Mouse (Mus musculus) lung, embryonic 16.5 days (tissue): ENCODE results near the gene Coq3. TPM values are rescaled to one million over a fixed set of nuclear protein-coding genes. Genes with fewer than 3 reads are reported as not detected.
A peak's percentile ranks its signal among the peaks of the same experiment; 100 is the strongest.

Experiments
- ATAC-seq: fragments of 200-750 bp; cut with Nextera tagmentation; 2 replicates; pipeline ENCODE4 v1.8.0; 2017; ENCODE audit warnings: low read depth, mild to moderate bottlenecking, moderate library complexity
- H3K27ac ChIP-seq: fragments of 300-500 bp; sonication (generic); 2 replicates; pipeline ENCODE4 v1.5.1; 2014; ENCODE audit warnings: mild to moderate bottlenecking, control low read depth, low read length
- H3K27me3 ChIP-seq: fragments of 300-500 bp; sonication (generic); 2 replicates; pipeline ENCODE4 v1.6.1; 2014; ENCODE audit warnings: low read depth, low read length, mixed read lengths; ENCODE audit not compliant: control insufficient read depth, insufficient read depth
- H3K36me3 ChIP-seq: fragments of 300-500 bp; sonication (generic); 2 replicates; pipeline ENCODE4 v1.6.1; 2014; ENCODE audit warnings: low read length; ENCODE audit not compliant: control insufficient read depth, insufficient read depth
- H3K4me1 ChIP-seq: fragments of 300-500 bp; sonication (generic); replicated peaks from 2 replicates; pipeline ENCODE4 v1.6.1; 2014; ENCODE audit warnings: low read length, mixed read lengths; ENCODE audit not compliant: control insufficient read depth, insufficient read depth
- H3K4me2 ChIP-seq: fragments of 300-500 bp; sonication (generic); 2 replicates; pipeline ENCODE4 v1.6.1; 2014; ENCODE audit warnings: low read depth, low read length, control low read depth
- H3K4me3 ChIP-seq: fragments of 300-500 bp; sonication (generic); 2 replicates; pipeline ENCODE4 v1.5.1; 2014; ENCODE audit warnings: mild to moderate bottlenecking, low read length, control low read depth
- H3K9ac ChIP-seq: fragments of 300-500 bp; sonication (generic); 2 replicates; pipeline ENCODE4 v1.6.1; 2014; ENCODE audit warnings: low read length, control low read depth
- H3K9me3 ChIP-seq: fragments of 300-500 bp; sonication (generic); 2 replicates; pipeline ENCODE4 v1.6.1; 2016; ENCODE audit warnings: low read length; ENCODE audit not compliant: control insufficient read depth
- WGBS: fragments of 180-500 bp; shearing (Covaris S2); extraction: QIAGEN DNeasy Blood & Tissue Kit; methylation state at CpG from one replicate; pipeline ENCODE4 v1.1.7; 2014; 5-methylcytosine and 5-hydroxymethylcytosine counted together
- polyA plus RNA-seq: library from polyadenylated mRNA; unstranded; fragments of >200 nt; fragmentation: Nextera tagmentation; extraction: Ambion mirVana; gene quantifications from 2 replicates; pipeline ENCODE4 v1.2.1, GENCODE M21; 2015

Coq3 gene
- 14.2 and 15.2 TPM in 2 replicates for polyA plus RNA-seq

DNA sequence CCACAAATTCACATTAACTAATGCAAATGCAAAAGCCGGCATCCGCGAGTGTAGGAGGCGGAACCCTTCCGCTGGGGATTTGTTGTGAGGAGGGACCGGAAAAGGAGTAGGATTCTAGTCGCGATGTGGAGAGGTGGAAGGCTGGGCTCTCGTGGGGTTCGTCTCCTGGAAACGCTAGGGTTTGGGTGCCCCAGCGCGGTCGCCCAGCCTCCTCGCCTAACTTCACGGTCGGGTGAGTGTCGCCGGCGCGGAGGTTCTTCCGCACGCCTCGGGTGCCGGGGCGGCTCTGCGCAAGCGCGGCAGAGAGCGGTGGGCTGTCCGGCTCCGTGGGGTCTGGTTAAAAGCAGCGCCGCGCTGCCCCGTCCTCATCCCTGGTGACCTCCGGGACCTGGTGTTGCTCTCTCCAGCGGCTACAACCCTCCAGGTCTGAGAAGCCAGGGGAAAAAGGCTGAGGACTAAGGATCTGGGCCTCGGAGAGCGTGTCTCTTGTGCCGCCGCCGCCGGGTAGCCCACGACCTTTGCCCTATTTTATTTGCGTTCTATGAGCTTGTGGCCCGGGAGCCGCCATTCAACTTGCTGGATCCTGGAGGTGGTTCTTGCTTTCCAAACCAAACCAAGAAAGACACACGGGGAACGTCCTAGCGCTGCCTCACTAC is at the start of gene Coq3:
Coq3 (plus strand) TSS at position 109 of the 656 bp plus-strand sequence.
- Histone ChIP-seq H3K27ac (peak within 1 kb of the TSS; percentile 94), H3K4me1 (peaks cover 7% of the 10 kb centered on the region; the same call in 1 of the 2 replicates), H3K4me3 (peak within 1 kb of the TSS; percentile 84), H3K9ac (peak within 1 kb of the TSS; percentile 87), H3K27me3 (no peaks in the 10 kb centered on the region), H3K4me2 (peak within 1 kb of the TSS; percentile 62), H3K9me3 (no peaks in the 10 kb centered on the region), H3K36me3 (0 out of 2 replicates have a peak, but pooled peaks cover 2% of the 10 kb centered on the region)
- peak; percentile 94 for ATAC-seq
- under 1% methylated on average over 51 of the region's 51 CpGs for WGBS

DNA sequence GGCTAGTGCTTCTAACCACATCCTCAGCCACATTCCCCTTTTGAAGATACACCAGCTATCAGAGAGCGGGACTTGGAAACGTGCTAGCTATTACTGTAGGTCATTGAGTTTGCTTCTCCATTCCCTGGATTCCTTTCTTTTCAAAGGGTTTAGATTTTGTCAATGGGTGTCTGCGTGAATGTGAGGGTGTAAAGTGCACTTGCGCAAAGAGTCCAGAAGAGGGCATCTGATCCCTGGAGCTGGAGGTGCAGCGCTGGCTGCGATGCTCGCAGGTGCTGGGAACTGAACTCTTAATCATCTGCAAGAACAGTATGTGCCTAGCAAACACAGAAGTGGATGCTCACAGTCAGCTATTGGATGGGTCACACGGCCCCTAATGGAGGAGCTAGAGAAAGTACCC is 46.6 kb upstream of the Coq3 start:
- ATAC-seq = no peak
- no peak overlapping the region for H3K4me2 ChIP-seq

DNA sequence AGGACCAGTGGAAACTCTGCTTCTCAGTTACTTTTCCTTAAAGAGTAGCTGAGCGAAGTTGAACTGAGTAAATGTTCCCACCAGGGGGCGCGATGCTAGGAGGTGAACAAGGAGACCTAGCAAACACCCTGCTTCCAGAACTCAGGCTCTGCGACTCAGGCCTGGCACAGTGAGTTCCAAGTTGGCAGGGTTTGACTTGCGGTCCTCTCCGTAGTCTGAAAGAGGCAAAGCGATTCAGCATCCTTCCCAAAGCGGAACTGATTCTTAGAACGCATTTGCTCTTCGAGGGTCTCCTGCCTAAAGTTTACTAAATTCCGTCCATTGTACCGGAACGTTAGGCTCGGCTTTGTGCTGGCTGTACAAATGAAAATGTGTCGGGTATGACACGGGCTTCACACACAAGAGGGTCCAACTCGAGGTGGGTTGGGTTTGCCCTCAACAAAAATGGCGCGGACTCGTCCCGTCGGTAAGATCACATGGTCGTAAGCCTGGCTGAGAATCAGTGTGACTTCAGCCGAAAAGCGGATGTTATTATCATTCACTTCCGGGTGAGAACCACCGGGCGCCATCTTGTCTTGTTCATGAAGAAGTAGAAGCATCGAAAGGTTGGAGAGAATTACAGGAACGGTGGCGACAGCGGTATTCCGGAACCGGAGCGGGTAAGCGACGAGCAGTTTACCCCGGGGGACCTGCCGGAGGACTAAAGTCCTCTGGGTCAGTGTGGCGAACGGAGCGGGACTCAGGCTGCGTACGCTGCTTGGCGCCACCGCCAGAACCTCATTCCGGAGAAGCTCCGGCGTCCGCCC is 31.8 kb upstream of the Coq3 start, which contains the start of gene Pnisr:
Pnisr (plus strand) TSS at position 103 of the 806 bp plus-strand sequence.
- no peaks in the 10 kb centered on the region for H3K9me3 ChIP-seq

More for the DNA sequence above, 46.6 kb upstream of the Coq3 start:
- no peak overlapping the region for H3K27ac ChIP-seq
- peaks cover 12% of the 10 kb centered on the region for H3K36me3 ChIP-seq
- H3K27me3 ChIP-seq = no peaks in the 10 kb centered on the region
- H3K4me1 ChIP-seq = no peaks in the 10 kb centered on the region
- 96% methylated on average over 8 of the region's 8 CpGs for WGBS
- no peak overlapping the region for H3K9ac ChIP-seq
- H3K9me3 ChIP-seq = no peaks in the 10 kb centered on the region
- no peak overlapping the region for H3K4me3 ChIP-seq

DNA sequence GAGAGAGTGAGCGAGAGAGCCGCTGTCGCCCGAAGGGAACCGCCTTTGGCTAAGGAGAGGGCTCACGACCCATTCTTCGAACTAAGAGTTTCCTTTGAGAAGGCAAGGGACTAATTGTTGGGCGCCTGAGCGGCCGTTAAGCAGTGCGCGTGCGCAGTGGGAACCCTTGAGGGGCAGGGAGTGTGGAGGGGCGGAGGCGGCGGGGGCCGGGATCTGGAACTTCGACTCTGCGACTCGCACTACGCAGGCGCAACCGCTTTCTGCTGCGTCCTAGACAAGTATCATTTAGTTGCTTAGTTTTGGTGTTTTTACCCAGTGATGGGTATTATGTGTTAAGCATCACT is 31.2 kb upstream of the Coq3 start:
- H3K9ac ChIP-seq = peak overlapping the region; percentile 90
- ATAC-seq = peak; percentile 89
- peak overlapping the region; percentile 97 for H3K27ac ChIP-seq
- peak overlapping the region; percentile 77 for H3K4me3 ChIP-seq
- peak overlapping the region; percentile 55 for H3K4me2 ChIP-seq
- 0% methylated on average over 24 of the region's 24 CpGs for WGBS
- no peaks in the 10 kb centered on the region for H3K27me3 ChIP-seq
- H3K4me1 ChIP-seq = peaks cover 11% of the 10 kb centered on the region
- no peaks in the 10 kb centered on the region for H3K36me3 ChIP-seq
- H3K9me3 ChIP-seq = no peaks in the 10 kb centered on the region

More for the DNA sequence above, 31.8 kb upstream of the Coq3 start, which contains the start of gene Pnisr:
- ATAC-seq = peak; percentile 98
- Histone ChIP-seq H3K4me2 (peak within 1 kb of the TSS; percentile 60), H3K36me3 (no peaks in the 10 kb centered on the region), H3K9ac (peak within 1 kb of the TSS; percentile 90), H3K27me3 (no peaks in the 10 kb centered on the region), H3K4me3 (peak within 1 kb of the TSS; percentile 77), H3K27ac (peak within 1 kb of the TSS; percentile 97), H3K4me1 (peaks cover 11% of the 10 kb centered on the region)
- WGBS = under 1% methylated on average over 50 of the region's 50 CpGs

DNA sequence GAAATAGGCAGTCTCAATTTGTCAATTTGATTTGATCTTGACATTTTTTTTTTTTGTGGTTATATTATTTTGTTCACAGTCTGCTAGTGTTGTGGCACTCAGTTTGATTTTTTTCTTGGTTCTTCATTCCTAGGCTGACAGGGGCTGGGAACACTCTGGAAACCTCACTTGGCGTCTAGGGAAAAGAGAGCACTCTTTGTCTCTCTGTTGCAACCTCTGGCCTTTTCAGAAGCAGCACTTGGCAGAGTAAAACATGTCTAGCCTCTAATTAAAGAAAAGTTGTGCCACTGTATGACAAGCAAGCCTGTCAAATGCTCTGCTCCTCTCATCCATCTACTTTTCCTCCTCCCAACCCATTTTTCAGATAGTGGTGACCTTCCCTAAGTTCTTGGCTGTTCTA is 22.0 kb upstream of the Coq3 start:
- WGBS = 68% methylated on average over 1 of the region's 1 CpGs

DNA sequence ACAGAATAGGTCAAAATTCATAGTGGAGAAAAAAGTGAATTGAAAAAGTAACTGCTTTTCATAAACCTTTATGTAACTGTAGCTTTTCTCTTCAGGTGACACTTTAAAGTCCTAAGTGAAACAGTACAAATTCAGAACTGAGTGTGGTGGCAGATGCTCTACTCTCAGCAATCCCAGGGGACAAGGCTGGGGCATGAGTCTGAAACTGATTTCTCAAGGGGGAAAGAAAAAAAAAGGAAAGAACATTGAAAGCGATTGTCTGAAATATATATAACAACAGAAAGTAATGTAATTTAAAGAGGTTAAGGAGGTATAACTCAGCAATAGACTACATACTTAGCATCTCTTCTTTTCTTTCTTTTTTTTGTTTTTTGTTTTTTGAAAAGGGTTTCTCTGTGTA is 14.2 kb upstream of the Coq3 start:
- 100% methylated on average over 1 of the region's 1 CpGs for whole genome bisulfite sequencing
- Histone ChIP-seq H3K4me1 (no peaks in the 10 kb centered on the region), H3K9me3 (no peaks in the 10 kb centered on the region), H3K4me3 (no peak overlapping the region), H3K4me2 (no peak overlapping the region), H3K27me3 (no peaks in the 10 kb centered on the region), H3K36me3 (peaks cover 36% of the 10 kb centered on the region), H3K27ac (no peak overlapping the region), H3K9ac (no peak overlapping the region)
- no peak for ATAC-seq

More for the DNA sequence above, 22.0 kb upstream of the Coq3 start:
- H3K9ac ChIP-seq = no peak overlapping the region
- no peaks in the 10 kb centered on the region for H3K27me3 ChIP-seq
- no peak overlapping the region for H3K27ac ChIP-seq
- H3K4me3 ChIP-seq = no peak overlapping the region
- no peak for ATAC-seq
- H3K4me2 ChIP-seq = no peak overlapping the region
- no peaks in the 10 kb centered on the region for H3K9me3 ChIP-seq
- H3K36me3 ChIP-seq = peaks cover 26% of the 10 kb centered on the region
- H3K4me1 ChIP-seq = no peaks in the 10 kb centered on the region

DNA sequence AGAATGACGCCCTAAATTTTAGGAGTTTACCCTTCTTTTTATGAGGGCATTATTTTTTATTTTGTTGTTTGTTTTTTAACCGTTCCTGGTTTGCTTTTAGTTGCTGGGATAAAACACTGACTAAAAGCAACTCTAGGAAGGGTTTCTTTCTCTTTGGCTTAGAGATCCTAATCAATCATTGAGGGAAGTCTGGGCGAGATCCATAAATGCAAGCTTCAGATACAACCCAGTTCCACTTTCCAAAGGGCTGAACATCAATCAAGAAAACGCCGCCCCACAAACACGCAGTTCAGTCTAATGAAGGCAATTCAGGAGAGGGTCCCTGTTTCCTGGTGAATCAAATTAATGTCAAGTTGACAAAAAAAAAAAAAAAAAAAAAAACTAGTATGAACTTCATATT is 697 bp upstream of the Coq3 start:
- no peak for ATAC-seq
- H3K27me3 ChIP-seq = no peaks in the 10 kb centered on the region
- H3K9ac ChIP-seq = no peak overlapping the region
- H3K4me2 ChIP-seq = peak overlapping the region; percentile 62
- H3K4me1 ChIP-seq = peaks cover 7% of the 10 kb centered on the region; the same call in 1 of the 2 replicates
- H3K36me3 ChIP-seq = peaks cover 9% of the 10 kb centered on the region
- no peak overlapping the region for H3K27ac ChIP-seq
- no peaks in the 10 kb centered on the region for H3K9me3 ChIP-seq
- H3K4me3 ChIP-seq = peak overlapping the region; percentile 84
- 15% methylated on average over 6 of the region's 6 CpGs for WGBS

DNA sequence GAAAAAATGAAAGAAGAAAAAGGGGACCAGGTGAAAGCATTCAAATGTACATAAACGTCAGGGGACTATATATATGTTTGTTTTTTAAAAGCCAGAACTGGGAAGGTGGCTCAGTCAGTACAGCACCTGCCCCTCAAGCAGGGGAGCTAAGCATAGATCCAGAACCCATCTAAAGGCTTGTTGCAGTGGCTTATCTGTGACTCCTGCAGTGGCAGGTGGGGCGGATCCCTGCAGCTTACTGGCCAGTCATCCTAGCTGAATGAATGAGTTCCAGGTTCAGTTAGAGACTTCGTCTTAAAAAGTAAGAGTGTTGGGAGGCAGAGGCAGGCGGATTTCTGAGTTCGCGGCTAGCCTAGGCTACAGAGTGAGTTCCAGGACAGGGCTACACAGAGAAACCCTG is 3.3 kb downstream of the Coq3 start:
- WGBS = 90% methylated on average over 6 of the region's 6 CpGs
- Histone ChIP-seq H3K9me3 (no peaks in the 10 kb centered on the region), H3K9ac (no peak overlapping the region), H3K36me3 (no peaks in the 10 kb centered on the region), H3K27me3 (no peaks in the 10 kb centered on the region), H3K4me2 (no peak overlapping the region), H3K4me1 (peaks cover 7% of the 10 kb centered on the region; the same call in 1 of the 2 replicates), H3K27ac (no peak overlapping the region), H3K4me3 (no peak overlapping the region)
- no peak for ATAC-seq

DNA sequence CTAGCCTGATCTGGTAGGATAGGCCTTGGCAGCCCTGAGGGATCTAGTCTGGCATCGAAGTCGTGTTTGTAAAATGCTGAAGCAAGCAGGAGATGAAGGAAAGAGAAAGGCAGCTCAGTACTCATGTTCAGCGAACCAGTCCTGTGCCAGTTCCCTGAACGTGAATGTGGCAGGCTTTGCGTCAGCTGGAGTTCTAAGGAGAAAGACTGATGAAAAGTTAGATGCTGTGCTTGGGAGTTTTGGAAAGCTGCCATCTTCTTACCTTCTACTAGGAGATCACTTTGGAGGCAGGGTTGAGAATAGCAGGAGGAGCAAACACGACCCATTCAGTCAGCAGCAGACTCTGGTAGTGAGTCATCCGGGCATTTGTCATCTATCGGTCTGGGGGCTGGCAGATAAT is 6.4 kb downstream of the Coq3 start:
- no peaks in the 10 kb centered on the region for H3K9me3 ChIP-seq
- H3K4me3 ChIP-seq = no peak overlapping the region
- 84% methylated on average over 8 of the region's 8 CpGs for WGBS
- H3K27ac ChIP-seq = no peak overlapping the region
- no peak overlapping the region for H3K9ac ChIP-seq
- H3K27me3 ChIP-seq = no peaks in the 10 kb centered on the region
- H3K36me3 ChIP-seq = no peaks in the 10 kb centered on the region
- H3K4me1 ChIP-seq = no peaks in the 10 kb centered on the region
- no peak for ATAC-seq
- H3K4me2 ChIP-seq = no peak overlapping the region
